Mouse (Mus musculus) embryonic facial prominence, embryonic 15.5 days (tissue): ENCODE data around the gene Defb45. TPM values are rescaled to one million over a fixed set of nuclear protein-coding genes. Genes with fewer than 3 reads are reported as not detected.

Source experiments
- ATAC-seq: fragments of 200-750 bp; cut with Nextera tagmentation; 2 replicates; pipeline ENCODE4 v1.8.0; 2017; ENCODE audit warnings: low read depth, moderate TSS enrichment; ENCODE audit not compliant: insufficient number of reproducible peaks, low FRiP score, low TSS enrichment
- H3K27ac ChIP-seq: fragments of 300-500 bp; sonication (generic); replicated peaks from 2 replicates; pipeline ENCODE4 v1.5.1; 2015; ENCODE audit warnings: mild to moderate bottlenecking, inconsistent platforms
- H3K27me3 ChIP-seq: fragments of 300-500 bp; sonication (generic); 2 replicates; pipeline ENCODE4 v1.6.1; 2015; ENCODE audit warnings: inconsistent platforms
- H3K36me3 ChIP-seq: fragments of 300-500 bp; sonication (generic); 2 replicates; pipeline ENCODE4 v1.6.1; 2015; ENCODE audit warnings: mild to moderate bottlenecking, inconsistent platforms
- H3K4me1 ChIP-seq: fragments of 300-500 bp; sonication (generic); 2 replicates; pipeline ENCODE4 v1.6.1; 2015; ENCODE audit warnings: inconsistent platforms
- H3K4me2 ChIP-seq: fragments of 300-500 bp; sonication (generic); replicated peaks from 2 replicates; pipeline ENCODE4 v1.6.1; 2015; ENCODE audit warnings: mild to moderate bottlenecking, inconsistent platforms
- H3K4me3 ChIP-seq: fragments of 300-500 bp; sonication (generic); replicated peaks from 2 replicates; pipeline ENCODE4 v1.5.1; 2015; ENCODE audit warnings: mild to moderate bottlenecking, inconsistent platforms
- H3K9ac ChIP-seq: fragments of 300-500 bp; sonication (generic); 2 replicates; pipeline ENCODE4 v1.6.1; 2015; ENCODE audit warnings: inconsistent platforms
- H3K9me3 ChIP-seq: fragments of 300-500 bp; sonication (generic); replicated peaks from 2 replicates; pipeline ENCODE4 v1.6.1; 2016; ENCODE audit warnings: inconsistent platforms
- WGBS: fragments of 180-500 bp; shearing (Covaris S2); methylation state at CpG from one replicate; pipeline ENCODE4 v1.1.7; 2015; 5-methylcytosine and 5-hydroxymethylcytosine counted together
- polyA plus RNA-seq: library from polyadenylated mRNA; unstranded; fragments of >200 nt; fragmentation: Nextera tagmentation; extraction: Ambion mirVana; gene quantifications from 2 replicates; pipeline ENCODE4 v1.2.1, GENCODE M21; 2015

Gene Defb45
- polyA plus RNA-seq, 1 experiment from 2014 or later = not detected

DNA sequence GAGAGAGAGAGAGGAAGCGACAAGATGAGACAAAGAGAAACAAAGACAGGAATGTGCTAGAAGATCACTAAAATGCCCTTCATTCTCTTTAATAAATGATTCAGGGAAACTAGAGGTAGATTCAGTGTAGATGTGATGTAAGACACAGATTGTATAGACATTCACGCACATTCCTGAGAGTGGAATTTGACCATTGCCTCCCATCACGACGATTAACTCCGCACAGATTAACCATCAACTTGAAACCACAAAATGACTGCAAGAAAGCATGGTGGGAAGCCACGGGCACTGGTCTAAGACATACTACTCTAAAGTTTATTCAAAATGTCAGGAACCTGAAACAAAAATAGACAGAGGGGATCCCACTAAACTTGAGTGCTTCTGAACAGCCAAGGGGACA lies 28.9 kb downstream of the Defb45 start:
- Histone ChIP-seq H3K9ac (no peak overlapping the region), H3K9me3 (no peaks in the 10 kb centered on the region), H3K27me3 (no peaks in the 10 kb centered on the region), H3K4me2 (no peak overlapping the region), H3K36me3 (no peaks in the 10 kb centered on the region), H3K4me3 (no peak overlapping the region), H3K4me1 (no peaks in the 10 kb centered on the region), H3K27ac (no peak overlapping the region)
- no peak for ATAC-seq
- WGBS = 61% methylated on average over 6 of the region's 6 CpGs

DNA sequence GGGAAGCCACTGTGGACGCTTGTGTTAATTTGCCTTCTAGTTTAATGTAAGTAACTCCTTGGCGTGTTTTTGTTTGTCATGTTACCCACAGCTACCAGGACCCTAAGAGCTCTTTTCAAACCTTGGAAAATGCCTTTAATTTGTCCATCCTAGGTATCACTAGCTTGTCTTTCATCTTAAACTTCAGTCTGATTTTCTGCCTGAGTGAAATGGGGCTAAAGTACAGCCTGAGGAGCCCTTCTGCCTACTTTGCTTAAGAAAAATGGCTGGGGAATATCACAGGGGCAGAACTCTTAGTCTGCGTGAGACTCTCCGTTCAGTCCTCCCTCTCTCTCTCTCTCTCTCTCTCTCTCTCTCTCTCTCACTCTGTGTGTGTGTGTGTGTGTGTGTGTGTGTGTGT lies 29.3 kb downstream of the Defb45 start:
- Histone ChIP-seq H3K4me2 (no peak overlapping the region), H3K9me3 (no peaks in the 10 kb centered on the region), H3K27ac (no peak overlapping the region), H3K36me3 (no peaks in the 10 kb centered on the region), H3K9ac (no peak overlapping the region), H3K4me1 (no peaks in the 10 kb centered on the region), H3K4me3 (no peak overlapping the region), H3K27me3 (no peaks in the 10 kb centered on the region)
- ATAC-seq = no peak
- WGBS = 79% methylated on average over 4 of the region's 4 CpGs

DNA sequence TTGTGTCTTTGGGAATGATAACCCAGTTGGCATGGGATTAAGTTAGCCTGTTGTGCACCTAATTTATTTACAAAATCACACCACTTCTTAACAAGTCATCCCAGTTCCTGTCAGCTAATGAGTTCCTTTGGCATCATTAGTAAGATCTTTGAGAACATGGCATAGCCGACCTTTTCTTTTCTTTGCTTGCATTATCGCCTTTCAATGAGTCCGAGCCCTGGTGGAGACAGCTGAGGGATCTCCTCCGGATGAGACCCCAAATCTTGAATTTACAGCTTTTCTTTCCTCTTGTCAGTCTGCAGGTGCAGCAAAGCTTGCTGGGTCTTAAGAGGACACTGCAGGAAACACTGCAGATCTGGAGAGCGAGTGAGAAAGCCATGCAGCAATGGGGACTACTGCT lies 30.2 kb downstream of the Defb45 start, which contains the start of gene Gm17416:
TSS of gene Gm17416 (plus strand) at position 301 of the 400 bp plus-strand sequence.
- Histone ChIP-seq H3K4me3 (no peak within 1 kb of the TSS), H3K9ac (no peak within 1 kb of the TSS), H3K9me3 (no peaks in the 10 kb centered on the region), H3K27ac (no peak within 1 kb of the TSS), H3K36me3 (no peaks in the 10 kb centered on the region), H3K4me2 (no peak within 1 kb of the TSS), H3K27me3 (no peaks in the 10 kb centered on the region), H3K4me1 (no peaks in the 10 kb centered on the region)
- ATAC-seq = no peak
- WGBS = 88% methylated on average over 5 of the region's 5 CpGs

DNA sequence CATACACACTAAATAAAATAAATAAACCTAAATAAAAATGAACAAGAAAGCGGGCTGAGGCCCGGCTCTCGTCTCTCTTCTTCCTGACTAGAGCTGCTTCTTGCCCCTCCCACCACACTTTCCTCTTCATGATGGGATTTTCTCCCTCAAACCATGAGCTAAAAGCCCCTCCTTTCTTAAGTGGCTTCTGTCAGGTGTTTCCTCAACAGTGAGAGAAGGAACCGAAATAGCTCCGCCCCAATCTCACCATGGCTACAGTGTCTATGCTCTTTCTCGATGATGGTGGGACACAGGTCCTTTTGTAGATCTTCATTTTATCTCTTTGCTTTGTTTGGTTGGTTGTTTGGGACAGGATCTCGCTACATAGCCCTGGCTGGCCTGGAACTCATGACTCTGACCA lies 42.5 kb downstream of the Defb45 start:
- ATAC-seq = no peak
- Histone ChIP-seq H3K36me3 (no peaks in the 10 kb centered on the region), H3K9me3 (no peaks in the 10 kb centered on the region), H3K27me3 (no peaks in the 10 kb centered on the region), H3K4me3 (no peak overlapping the region), H3K27ac (no peak overlapping the region), H3K4me2 (no peak overlapping the region), H3K4me1 (no peaks in the 10 kb centered on the region), H3K9ac (no peak overlapping the region)
- WGBS = 78% methylated on average over 7 of the region's 7 CpGs

DNA sequence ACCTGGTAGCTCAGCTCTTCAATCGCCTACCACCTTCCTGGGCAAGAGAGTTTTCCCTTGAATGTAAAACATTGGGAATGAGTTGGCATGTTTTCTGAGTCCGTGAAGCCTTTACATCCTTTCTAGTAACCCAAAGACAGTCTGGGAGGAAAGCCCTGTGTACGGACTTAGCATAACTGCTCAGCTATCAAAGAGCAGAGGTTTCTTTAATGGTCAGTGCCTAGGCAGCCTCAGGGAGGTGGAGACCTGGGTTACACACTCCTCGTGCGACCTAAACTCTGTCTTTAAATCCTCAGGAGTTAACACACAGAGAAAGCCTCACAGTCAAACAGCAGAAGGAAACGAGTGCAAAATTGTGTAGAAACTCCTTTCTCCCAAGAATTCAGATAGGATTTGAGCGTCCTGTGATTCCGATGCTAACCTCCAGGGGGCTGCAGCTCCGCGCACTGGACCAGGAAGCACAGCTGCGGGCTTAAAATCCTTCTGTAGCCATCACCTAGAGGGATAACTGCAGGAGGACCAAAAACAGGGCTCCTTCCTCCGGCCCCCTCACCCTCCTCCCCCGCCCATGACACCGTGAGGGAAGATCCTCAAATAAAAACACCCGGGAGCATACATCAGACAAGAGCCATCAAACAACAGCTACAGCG lies 45.3 kb downstream of the Defb45 start:
- Histone ChIP-seq H3K9ac (no peak overlapping the region), H3K36me3 (no peaks in the 10 kb centered on the region), H3K27me3 (no peaks in the 10 kb centered on the region), H3K27ac (no peak overlapping the region), H3K4me2 (peak overlapping the region; percentile 40), H3K4me1 (no peaks in the 10 kb centered on the region), H3K9me3 (no peaks in the 10 kb centered on the region), H3K4me3 (no peak overlapping the region)
- WGBS = 12% methylated on average over 16 of the region's 16 CpGs
- no peak for ATAC-seq

DNA sequence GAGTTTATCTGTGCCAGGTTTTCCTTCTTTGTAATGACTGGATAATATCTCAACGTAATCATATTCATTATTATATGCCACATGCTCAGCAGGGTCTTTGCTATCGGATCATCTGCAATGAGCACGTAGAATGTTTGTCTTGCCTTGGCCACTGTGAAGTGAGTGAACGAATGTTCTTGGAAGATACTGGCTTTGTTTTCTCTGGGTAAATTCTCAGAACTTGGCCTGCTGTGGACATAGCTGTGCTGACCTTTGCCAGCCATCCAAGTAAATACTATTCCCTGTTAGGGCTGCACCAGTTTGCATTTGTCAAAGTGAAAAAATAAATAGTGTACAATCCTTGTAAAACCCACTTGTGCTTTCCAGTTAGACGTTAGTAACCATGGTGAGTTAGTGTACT lies 51.1 kb downstream of the Defb45 start:
- WGBS = 71% methylated on average over 5 of the region's 5 CpGs

DNA sequence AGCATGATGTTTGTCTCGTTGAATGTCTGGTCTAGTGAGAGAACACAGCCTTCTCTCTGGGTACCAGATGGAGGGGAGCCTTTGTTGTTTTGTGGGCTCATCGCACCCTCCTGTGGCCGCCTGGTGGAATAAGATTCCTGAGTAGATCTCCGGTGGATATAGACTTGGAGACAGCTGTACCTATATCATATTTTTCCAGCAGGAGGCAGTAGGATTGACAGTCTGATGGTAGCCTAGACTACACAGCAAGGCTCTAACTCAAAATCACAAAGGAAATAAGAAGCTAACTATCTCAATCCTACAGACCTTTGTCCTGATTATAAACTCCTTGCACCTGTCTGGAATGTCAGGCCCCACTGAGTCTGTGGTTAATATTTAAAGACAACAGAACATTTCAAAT lies 54.5 kb downstream of the Defb45 start:
- no peaks in the 10 kb centered on the region for H3K4me1 ChIP-seq
- no peaks in the 10 kb centered on the region for H3K9me3 ChIP-seq
- no peaks in the 10 kb centered on the region for H3K27me3 ChIP-seq
- no peak overlapping the region for H3K4me3 ChIP-seq
- H3K4me2 ChIP-seq = no peak overlapping the region
- no peak overlapping the region for H3K27ac ChIP-seq
- no peak overlapping the region for H3K9ac ChIP-seq
- no peaks in the 10 kb centered on the region for H3K36me3 ChIP-seq
- no peak for ATAC-seq
- WGBS = 8% methylated on average over 4 of the region's 4 CpGs

More for the DNA sequence above, 51.1 kb downstream of the Defb45 start:
- no peaks in the 10 kb centered on the region for H3K27me3 ChIP-seq
- H3K9me3 ChIP-seq = no peaks in the 10 kb centered on the region
- H3K36me3 ChIP-seq = no peaks in the 10 kb centered on the region
- H3K27ac ChIP-seq = no peak overlapping the region
- no peaks in the 10 kb centered on the region for H3K4me1 ChIP-seq
- no peak overlapping the region for H3K9ac ChIP-seq
- no peak overlapping the region for H3K4me2 ChIP-seq
- H3K4me3 ChIP-seq = no peak overlapping the region
- ATAC-seq = no peak

DNA sequence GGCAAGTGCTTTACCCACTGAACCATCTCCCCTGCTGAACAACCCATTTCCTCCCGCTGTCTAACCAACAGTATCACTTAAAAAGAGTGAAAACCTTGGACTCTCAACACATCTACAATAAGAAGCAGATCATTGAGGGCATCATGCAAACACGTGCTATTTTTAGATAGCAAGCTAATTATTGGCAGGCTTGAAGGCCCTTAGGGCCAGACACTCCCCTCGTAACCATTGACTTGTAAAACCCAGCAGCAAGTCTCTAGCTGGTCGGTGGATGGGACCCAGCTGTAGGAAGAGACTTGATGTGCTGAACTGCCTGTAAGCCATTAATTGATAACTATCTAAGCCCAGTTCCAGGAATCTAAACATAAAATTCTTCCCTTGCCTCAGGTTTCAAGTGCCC lies 55.7 kb downstream of the Defb45 start:
- H3K27ac ChIP-seq = no peak overlapping the region
- H3K4me3 ChIP-seq = no peak overlapping the region
- ATAC-seq = no peak
- H3K9ac ChIP-seq = no peak overlapping the region
- no peaks in the 10 kb centered on the region for H3K9me3 ChIP-seq
- WGBS = 67% methylated on average over 4 of the region's 4 CpGs
- no peaks in the 10 kb centered on the region for H3K27me3 ChIP-seq
- no peak overlapping the region for H3K4me2 ChIP-seq
- no peaks in the 10 kb centered on the region for H3K4me1 ChIP-seq
- H3K36me3 ChIP-seq = no peaks in the 10 kb centered on the region

Other genes with a start within 250 kb of the Defb45 start
- 1.0 and 1.3 TPM in 2 replicates for gene Nrsn2, start 222.8 kb downstream of the Defb45 start, polyA plus RNA-seq
- gene Sox12, start 201.3 kb downstream of the Defb45 start, polyA plus RNA-seq = 7.7 and 7.9 TPM in 2 replicates
- gene Zcchc3, start 184.4 kb downstream of the Defb45 start, polyA plus RNA-seq = 37.5 and 40.1 TPM in 2 replicates
- gene 6820408C15Rik, start 183.8 kb downstream of the Defb45 start, polyA plus RNA-seq = 9.4 and 15.2 TPM in 2 replicates
- not detected in 2 replicates for gene Defb23, start 134.8 kb downstream of the Defb45 start, polyA plus RNA-seq
- not detected in 2 replicates for gene Defb20, start 122.3 kb downstream of the Defb45 start, polyA plus RNA-seq
- not detected in 2 replicates for gene Defb22, start 109.3 kb downstream of the Defb45 start, polyA plus RNA-seq
- gene Defb26, start 87.7 kb downstream of the Defb45 start, polyA plus RNA-seq = not detected in 2 replicates
- not detected in 2 replicates for gene Defb28, start 81.1 kb downstream of the Defb45 start, polyA plus RNA-seq
- gene Defb29, start 59.3 kb downstream of the Defb45 start, polyA plus RNA-seq = not detected in 2 replicates
- not detected in 2 replicates for gene Gm17416, start 30.1 kb downstream of the Defb45 start, polyA plus RNA-seq
- gene Defb21, start 26.7 kb downstream of the Defb45 start, polyA plus RNA-seq = not detected in 2 replicates
- not detected in 2 replicates for gene Defb19, start 19.1 kb downstream of the Defb45 start, polyA plus RNA-seq
- gene Defb36, start 4.9 kb upstream of the Defb45 start, polyA plus RNA-seq = not detected in 2 replicates
- gene Defb25, start 23.7 kb upstream of the Defb45 start, polyA plus RNA-seq = 1.5 and 3.4 TPM in 2 replicates
- gene Rem1, start 27.6 kb upstream of the Defb45 start, polyA plus RNA-seq = 5.0 and 5.3 TPM in 2 replicates
- gene H13, start 70.1 kb upstream of the Defb45 start, polyA plus RNA-seq = 130 and 137 TPM in 2 replicates
- gene Mcts2, start 87.6 kb upstream of the Defb45 start, polyA plus RNA-seq = 24.7 and 27.3 TPM in 2 replicates
- 142 and 160 TPM in 2 replicates for gene Id1, start 136.9 kb upstream of the Defb45 start, polyA plus RNA-seq
- gene Cox4i2, start 154.8 kb upstream of the Defb45 start, polyA plus RNA-seq = 37.7 and 37.9 TPM in 2 replicates
- gene Bcl2l1, start 232.3 kb upstream of the Defb45 start, polyA plus RNA-seq = 99.1 and 99.7 TPM in 2 replicates
- 60.1 and 60.6 TPM in 2 replicates for gene Tpx2, start 248.6 kb upstream of the Defb45 start, polyA plus RNA-seq